Comparison of ENCODE assay signal across 9 mouse cellular contexts in the genomic region with DNA sequence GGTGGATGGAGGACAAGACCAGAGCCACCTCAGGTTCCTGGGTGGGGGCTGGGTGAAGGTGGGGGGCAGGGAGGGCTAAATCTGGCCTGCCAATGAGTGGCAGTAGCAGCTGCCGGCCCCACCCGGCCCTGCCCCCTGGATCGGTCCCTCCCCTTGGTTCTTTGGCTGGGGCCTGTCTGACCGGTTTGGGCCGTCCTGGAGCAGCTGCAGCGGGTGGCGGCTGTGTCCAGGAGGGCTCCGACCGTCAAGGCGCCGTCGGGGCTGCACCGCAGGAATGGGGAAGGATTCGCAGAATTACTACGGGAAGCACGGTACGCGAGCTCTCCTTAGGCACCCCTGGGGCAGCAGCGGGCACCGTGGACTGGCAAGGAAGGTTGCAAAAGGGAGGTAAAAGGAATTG. TPM values are rescaled to one million over a fixed set of nuclear protein-coding genes. Genes with fewer than 3 reads are reported as not detected.
DNase-seq lines count a peak whose midpoint lies in the region; ATAC-seq and TF ChIP-seq lines count a peak whose summit lies in the region.
"Had no signal": no experiment of that assay in that cellular context is flagged by ENCODE, and none has a peak within 500 bp of the region (broad histone marks: within the 10 kb centered on the region; RNA-seq: fewer than 3 reads in every experiment).

No protein-coding gene starts in this region.

- H3K4me3 ChIP-seq in hindbrain, embryonic 13.5 days, result no peak overlapping the region
- no peak overlapping the region for H3K4me3 ChIP-seq in hindbrain, postnatal 0 days (ENCODE audit: low read length)
- peak overlapping the region; percentile 49 for H3K4me3 ChIP-seq in heart, embryonic 13.5 days
- no peak overlapping the region for H3K4me3 ChIP-seq in limb, embryonic 11.5 days (ENCODE audit: low read depth, low read length)
- H3K4me3 ChIP-seq in thymus, adult 2 months (ENCODE audit: control insufficient read depth, insufficient read depth, low read length), result no peak overlapping the region

- H3K36me3 ChIP-seq in hindbrain, embryonic 13.5 days, result peaks cover 25% of the 10 kb centered on the region
- H3K36me3 ChIP-seq in hindbrain, postnatal 0 days (ENCODE audit: insufficient read depth, low read length), result peaks cover 5% of the 10 kb centered on the region
- H3K36me3 ChIP-seq in heart, embryonic 13.5 days, result peaks cover 49% of the 10 kb centered on the region
- peaks cover 2% of the 10 kb centered on the region; the same call in 1 of the 2 replicates for H3K36me3 ChIP-seq in limb, embryonic 11.5 days (ENCODE audit: control insufficient read depth, insufficient read depth, low read length)
- H3K36me3 ChIP-seq in thymus, adult 2 months (ENCODE audit: control insufficient read depth, insufficient read depth, low read length), result peaks cover 21% of the 10 kb centered on the region

- no peak overlapping the region for H3K4me2 ChIP-seq in hindbrain, embryonic 13.5 days
- no peak overlapping the region for H3K4me2 ChIP-seq in hindbrain, postnatal 0 days (ENCODE audit: low read depth, low read length)
- H3K4me2 ChIP-seq in heart, embryonic 13.5 days, result peak overlapping the region; percentile 73
- H3K4me2 ChIP-seq in limb, embryonic 11.5 days (ENCODE audit: low read depth, severe bottlenecking), result no peak overlapping the region

- peaks cover 13% of the 10 kb centered on the region for H3K4me1 ChIP-seq in hindbrain, embryonic 13.5 days (replicated peaks)
- 0 out of 2 replicates have a peak, but pooled peaks cover 2% of the 10 kb centered on the region for H3K4me1 ChIP-seq in hindbrain, postnatal 0 days (ENCODE audit: insufficient read depth, low read length)
- peaks cover 44% of the 10 kb centered on the region for H3K4me1 ChIP-seq in heart, embryonic 13.5 days
- H3K4me1 ChIP-seq in limb, embryonic 11.5 days (ENCODE audit: control insufficient read depth, insufficient read depth, low read length), result peaks cover 8% of the 10 kb centered on the region
- peaks cover 13% of the 10 kb centered on the region for H3K4me1 ChIP-seq in thymus, adult 2 months (replicated peaks; ENCODE audit: control insufficient read depth, insufficient read depth, low read length)

- H3K9ac ChIP-seq in hindbrain, embryonic 13.5 days, result peak overlapping the region; percentile 19; the same call in 1 of the 2 replicates
- no peak overlapping the region for H3K9ac ChIP-seq in hindbrain, postnatal 0 days (replicated peaks; ENCODE audit: low read length)
- H3K9ac ChIP-seq in heart, embryonic 13.5 days, result peak overlapping the region; percentile 78
- H3K9ac ChIP-seq in limb, embryonic 11.5 days (ENCODE audit: low read length), result peak overlapping the region; percentile 34; the same call in 1 of the 2 replicates

- TF ChIP-seq CTCF in hindbrain, postnatal 0 days (IDR thresholded peaks at IDR 0.05; ENCODE audit: low read depth), result no peak
- no peak for TF ChIP-seq CTCF in thymus, adult 2 months (IDR thresholded peaks at IDR 0.05; ENCODE audit: borderline replicate concordance, control insufficient read depth, extremely low read depth, insufficient read depth, low read length, poor library complexity)

- no peaks in the 10 kb centered on the region for H3K9me3 ChIP-seq in hindbrain, embryonic 13.5 days
- H3K9me3 ChIP-seq in hindbrain, postnatal 0 days (ENCODE audit: low read length), result no peaks in the 10 kb centered on the region
- no peaks in the 10 kb centered on the region for H3K9me3 ChIP-seq in heart, embryonic 13.5 days
- no peaks in the 10 kb centered on the region for H3K9me3 ChIP-seq in limb, embryonic 11.5 days (ENCODE audit: control insufficient read depth, low read length)

- no peak for ATAC-seq in hindbrain, embryonic 13.5 days (ENCODE audit: low FRiP score)
- no peak for ATAC-seq in hindbrain, postnatal 0 days
- no peak for ATAC-seq in heart, embryonic 13.5 days (ENCODE audit: extremely low read depth, insufficient number of reproducible peaks, low FRiP score, low TSS enrichment)
- ATAC-seq in limb, embryonic 11.5 days (ENCODE audit: insufficient number of reproducible peaks, low FRiP score, low TSS enrichment, low read depth), result peak; percentile 58; the same call in 1 of the 2 replicates

- no peak for TF ChIP-seq POLR2A in thymus, adult 2 months (IDR thresholded peaks at IDR 0.05; ENCODE audit: control insufficient read depth, extremely low read depth, insufficient read depth, low read length, poor library complexity)

- 18% methylated on average over 20 of the region's 20 CpGs for WGBS in hindbrain, embryonic 13.5 days
- WGBS in hindbrain, postnatal 0 days, result 28% methylated on average over 20 of the region's 20 CpGs
- WGBS in heart, embryonic 13.5 days, result 9% methylated on average over 20 of the region's 20 CpGs
- 15% methylated on average over 20 of the region's 20 CpGs for whole genome bisulfite sequencing in limb, embryonic 11.5 days
- WGBS in thymus, adult 2 months, result 93% methylated on average over 20 of the region's 20 CpGs

- no peak for DNase-seq in hindbrain, postnatal 0 days (ENCODE audit: low spot score)
- peak; percentile 46 for DNase-seq in limb, embryonic 11.5 days (ENCODE audit: low spot score)
- DNase-seq in urinary bladder, adult 2 months (ENCODE audit: low spot score), result peak; percentile 76
- DNase-seq in adrenal gland, postnatal 14 days, result no peak
- DNase-seq in cerebellum, adult 11 months, result no peak
- DNase-seq in thymus, adult 2 months, result no peak

- H3K27ac ChIP-seq in hindbrain, embryonic 13.5 days, result no peak overlapping the region
- H3K27ac ChIP-seq in hindbrain, postnatal 0 days, result no peak overlapping the region
- no peak overlapping the region for H3K27ac ChIP-seq in heart, embryonic 13.5 days (replicated peaks)
- no peak overlapping the region for H3K27ac ChIP-seq in limb, embryonic 11.5 days (replicated peaks; ENCODE audit: low read depth, low read length)
- H3K27ac ChIP-seq in thymus, adult 2 months (ENCODE audit: control insufficient read depth, insufficient read depth, low read length), result no peak overlapping the region

- no peaks in the 10 kb centered on the region for H3K27me3 ChIP-seq in hindbrain, embryonic 13.5 days
- H3K27me3 ChIP-seq in hindbrain, postnatal 0 days (ENCODE audit: insufficient read depth, low read length), result no peaks in the 10 kb centered on the region
- no peaks in the 10 kb centered on the region for H3K27me3 ChIP-seq in heart, embryonic 13.5 days (replicated peaks)
- no peaks in the 10 kb centered on the region for H3K27me3 ChIP-seq in limb, embryonic 11.5 days (ENCODE audit: control insufficient read depth, insufficient read depth, low read length)
- H3K27me3 ChIP-seq in thymus, adult 2 months (ENCODE audit: control insufficient read depth, insufficient read depth, low read length), result no peaks in the 10 kb centered on the region
- H3K27me3 ChIP-seq: CH12.LX had no signal

RNA-seq across cellular contexts. Expression of gene Slc44a2, which starts 17.2 kb away (rescaled TPM):
- polyA plus RNA-seq in hindbrain, embryonic 13.5 days (2015; fragmentation: Nextera tagmentation; extraction: Ambion mirVana), result 68.1 and 73.8 TPM in 2 replicates
- total RNA-seq in hindbrain, postnatal 0 days (2014; rRNA removed), result 58.5 and 68.0 TPM in 2 replicates
- 52.6 and 58.8 TPM in 2 replicates for polyA plus RNA-seq in hindbrain, postnatal 0 days (2015; fragmentation: Nextera tagmentation; extraction: Ambion mirVana)
- polyA plus RNA-seq in heart, embryonic 13.5 days (2015; fragmentation: Nextera tagmentation; extraction: Ambion mirVana), result 56.9 and 60.3 TPM in 2 replicates
- 79.9 and 84.5 TPM in 2 replicates for polyA plus RNA-seq in limb, embryonic 11.5 days (2014; fragmentation: Nextera tagmentation; extraction: Ambion mirVana)
- polyA plus RNA-seq in urinary bladder, adult 2 months (2012; rRNA removed), result 136 and 143 TPM in 2 replicates
- 40.4 and 56.5 TPM in 2 replicates for total RNA-seq in adrenal gland, postnatal 14 days (2021)
- 477 and 505 TPM in 2 replicates for polyA plus RNA-seq in thymus, adult 2 months (2012; rRNA removed)

RNA-seq across cellular contexts. Expression of gene Ap1m2, which starts 25.5 kb away (rescaled TPM):
- polyA plus RNA-seq in hindbrain, embryonic 13.5 days (2015; fragmentation: Nextera tagmentation; extraction: Ambion mirVana), result 0.62 and 0.71 TPM in 2 replicates
- 2.5 and 7.0 TPM in 2 replicates for total RNA-seq in hindbrain, postnatal 0 days (2014; rRNA removed)
- 3.8 and 3.9 TPM in 2 replicates for polyA plus RNA-seq in hindbrain, postnatal 0 days (2015; fragmentation: Nextera tagmentation; extraction: Ambion mirVana)
- 1.7 and 2.1 TPM in 2 replicates for polyA plus RNA-seq in heart, embryonic 13.5 days (2015; fragmentation: Nextera tagmentation; extraction: Ambion mirVana)
- polyA plus RNA-seq in limb, embryonic 11.5 days (2014; fragmentation: Nextera tagmentation; extraction: Ambion mirVana), result 8.0 and 8.2 TPM in 2 replicates
- polyA plus RNA-seq in urinary bladder, adult 2 months (2012; rRNA removed), result 40.7 and 46.5 TPM in 2 replicates
- total RNA-seq in adrenal gland, postnatal 14 days (2021), result not detected in 2 replicates
- 9.6 and 11.1 TPM in 2 replicates for polyA plus RNA-seq in thymus, adult 2 months (2012; rRNA removed)

RNA-seq across cellular contexts. Expression of gene Ilf3, which starts 30.0 kb away (rescaled TPM):
- polyA plus RNA-seq in hindbrain, embryonic 13.5 days (2015; fragmentation: Nextera tagmentation; extraction: Ambion mirVana), result 253 and 276 TPM in 2 replicates
- total RNA-seq in hindbrain, postnatal 0 days (2014; rRNA removed), result 89.5 and 108 TPM in 2 replicates
- 174 and 184 TPM in 2 replicates for polyA plus RNA-seq in hindbrain, postnatal 0 days (2015; fragmentation: Nextera tagmentation; extraction: Ambion mirVana)
- 115 and 120 TPM in 2 replicates for polyA plus RNA-seq in heart, embryonic 13.5 days (2015; fragmentation: Nextera tagmentation; extraction: Ambion mirVana)
- 268 and 285 TPM in 2 replicates for polyA plus RNA-seq in limb, embryonic 11.5 days (2014; fragmentation: Nextera tagmentation; extraction: Ambion mirVana)
- 43.9 and 48.5 TPM in 2 replicates for polyA plus RNA-seq in urinary bladder, adult 2 months (2012; rRNA removed)
- total RNA-seq in adrenal gland, postnatal 14 days (2021), result 55.3 and 64.4 TPM in 2 replicates
- polyA plus RNA-seq in thymus, adult 2 months (2012; rRNA removed), result 151 and 157 TPM in 2 replicates

RNA-seq across cellular contexts. Expression of gene Cdkn2d, which starts 46.4 kb away (rescaled TPM):
- 89.2 and 90.3 TPM in 2 replicates for polyA plus RNA-seq in hindbrain, embryonic 13.5 days (2015; fragmentation: Nextera tagmentation; extraction: Ambion mirVana)
- 115 and 123 TPM in 2 replicates for total RNA-seq in hindbrain, postnatal 0 days (2014; rRNA removed)
- polyA plus RNA-seq in hindbrain, postnatal 0 days (2015; fragmentation: Nextera tagmentation; extraction: Ambion mirVana), result 134 and 142 TPM in 2 replicates
- 80.4 and 101 TPM in 2 replicates for polyA plus RNA-seq in heart, embryonic 13.5 days (2015; fragmentation: Nextera tagmentation; extraction: Ambion mirVana)
- polyA plus RNA-seq in limb, embryonic 11.5 days (2014; fragmentation: Nextera tagmentation; extraction: Ambion mirVana), result 40.6 and 42.7 TPM in 2 replicates
- 17.9 and 18.2 TPM in 2 replicates for polyA plus RNA-seq in urinary bladder, adult 2 months (2012; rRNA removed)
- 17.9 and 22.5 TPM in 2 replicates for total RNA-seq in adrenal gland, postnatal 14 days (2021)
- 319 and 330 TPM in 2 replicates for polyA plus RNA-seq in thymus, adult 2 months (2012; rRNA removed)

RNA-seq across cellular contexts. Expression of gene Kri1, which starts 49.9 kb away (rescaled TPM):
- 16.3 and 17.1 TPM in 2 replicates for polyA plus RNA-seq in hindbrain, embryonic 13.5 days (2015; fragmentation: Nextera tagmentation; extraction: Ambion mirVana)
- 14.8 and 15.3 TPM in 2 replicates for total RNA-seq in hindbrain, postnatal 0 days (2014; rRNA removed)
- 10.9 and 11.8 TPM in 2 replicates for polyA plus RNA-seq in hindbrain, postnatal 0 days (2015; fragmentation: Nextera tagmentation; extraction: Ambion mirVana)
- polyA plus RNA-seq in heart, embryonic 13.5 days (2015; fragmentation: Nextera tagmentation; extraction: Ambion mirVana), result 12.7 and 13.2 TPM in 2 replicates
- polyA plus RNA-seq in limb, embryonic 11.5 days (2014; fragmentation: Nextera tagmentation; extraction: Ambion mirVana), result 14.1 and 16.2 TPM in 2 replicates
- 31.0 and 31.8 TPM in 2 replicates for polyA plus RNA-seq in urinary bladder, adult 2 months (2012; rRNA removed)
- total RNA-seq in adrenal gland, postnatal 14 days (2021), result 27.2 and 36.8 TPM in 2 replicates
- 56.5 and 57.9 TPM in 2 replicates for polyA plus RNA-seq in thymus, adult 2 months (2012; rRNA removed)

Comparison
In these comparisons a context has a peak if more than half of its experiments do, and no peak if none do; other contexts are left out.
1. DNase-seq: peak in limb, embryonic 11.5 days (single experiment) and urinary bladder, adult 2 months (single experiment); none in hindbrain, postnatal 0 days (single experiment), adrenal gland, postnatal 14 days (single experiment), cerebellum, adult 11 months (single experiment) and thymus, adult 2 months (single experiment).